Mouse (Mus musculus): Measurements from ENCODE around the gene Klhl36. TPM values are rescaled to one million over a fixed set of nuclear protein-coding genes. Genes with fewer than 3 reads are reported as not detected.
A peak's percentile ranks its signal among the peaks of the same experiment; 100 is the strongest.

Klhl36 gene
- total RNA-seq, 2 experiments from 2014 or later, result 1.3 to 1.4 TPM

DNA sequence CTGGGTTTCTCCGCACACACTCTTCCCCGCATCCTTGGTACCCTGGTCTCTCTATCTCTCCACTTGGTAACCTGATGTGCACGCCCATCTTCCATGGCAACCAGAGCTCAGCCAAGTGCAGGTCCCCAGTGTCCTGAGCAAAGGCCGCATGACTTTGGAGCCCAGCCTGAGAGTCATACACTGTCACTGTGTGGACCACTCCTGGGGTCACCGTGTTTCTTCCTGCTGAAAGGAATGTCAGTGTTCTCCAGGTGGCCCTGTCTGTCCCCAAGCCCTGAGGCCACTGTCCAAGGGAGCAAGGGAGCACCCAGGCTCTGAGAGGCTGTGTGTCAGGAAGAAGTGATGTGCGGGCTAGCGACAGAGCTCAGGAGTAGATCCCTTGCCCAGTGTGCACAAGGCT lies 21.2 kb downstream of the Klhl36 start:
- DNase-seq, result no peak

DNA sequence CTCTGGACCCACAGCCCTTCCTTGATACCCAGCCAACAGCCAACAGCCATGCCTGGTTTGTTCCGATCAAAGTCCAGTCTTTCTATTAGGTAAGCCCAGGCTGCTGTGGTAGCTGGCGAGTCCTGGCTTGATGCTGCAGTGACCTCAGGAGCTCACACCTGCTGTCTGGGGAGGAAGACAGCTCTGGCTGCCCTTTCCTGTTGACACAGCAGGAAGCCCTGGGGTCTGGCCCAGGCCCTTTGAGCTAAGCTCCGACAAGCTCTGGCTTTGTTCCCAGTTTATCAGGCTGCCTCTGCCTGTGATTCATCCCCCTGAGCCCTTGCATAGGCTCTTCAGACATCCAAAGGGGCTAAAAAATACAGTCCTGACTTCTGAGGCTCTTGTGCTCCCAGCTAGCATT lies 23.5 kb downstream of the Klhl36 start:
- DNase-seq, result peak; percentile 58

DNA sequence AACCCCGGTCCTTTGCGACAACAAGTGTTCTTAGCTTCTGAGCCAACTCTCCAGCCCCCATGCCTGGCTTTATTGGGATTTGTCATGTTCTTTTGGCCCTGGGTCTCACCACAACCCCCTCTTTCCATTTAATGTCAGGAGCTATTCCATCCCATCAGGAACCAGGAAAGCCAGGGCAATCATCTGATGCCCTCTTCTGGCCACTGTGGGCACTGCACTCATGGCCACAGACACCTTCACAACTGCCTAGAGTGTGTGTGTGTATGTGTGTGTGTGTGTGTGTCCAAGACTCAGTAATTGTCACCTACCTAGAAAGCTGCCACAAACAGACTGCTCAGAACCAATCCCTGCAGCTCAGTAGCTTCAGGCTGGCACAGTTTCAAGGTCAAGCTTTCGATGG lies 25.1 kb downstream of the Klhl36 start:
- no peak for DNase-seq

DNA sequence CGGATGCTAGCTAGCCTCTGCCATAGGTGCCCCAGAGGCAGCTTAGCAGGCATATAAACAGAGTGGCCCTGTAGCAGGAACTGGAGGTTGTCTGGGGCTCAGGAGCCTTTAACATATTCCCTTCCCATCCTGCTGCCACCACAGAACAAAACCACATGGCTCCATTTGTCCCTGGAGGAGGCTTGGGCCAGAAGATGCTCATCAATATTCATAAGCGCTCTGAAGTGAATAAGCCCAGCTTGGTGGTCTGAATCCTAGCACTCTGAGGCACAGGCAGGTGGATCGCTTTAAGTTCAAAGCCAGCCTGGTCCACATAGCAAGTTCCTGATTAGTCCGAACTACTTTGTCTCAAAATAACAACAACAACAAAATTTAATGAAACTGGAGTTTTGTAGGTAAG lies 25.9 kb downstream of the Klhl36 start:
- no peak for DNase-seq

DNA sequence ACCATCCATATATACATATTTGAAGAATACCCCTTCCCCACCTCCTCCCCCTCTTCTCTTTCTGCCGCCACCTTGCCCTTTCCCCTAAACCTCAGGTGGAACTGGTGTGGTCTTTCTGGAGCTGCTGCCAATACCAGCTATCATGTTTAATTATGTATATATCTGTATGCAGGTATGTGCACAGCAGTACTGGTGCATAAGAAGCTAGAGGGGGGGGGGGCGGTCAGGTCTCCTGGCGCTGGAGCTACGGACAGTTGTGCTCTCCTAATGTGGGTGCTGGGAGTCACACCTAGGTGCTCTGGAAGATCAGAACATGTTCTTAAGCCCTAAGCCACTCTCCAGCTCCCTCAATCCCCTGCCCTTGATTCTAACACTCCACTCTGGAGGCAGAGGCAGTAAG lies 35.0 kb downstream of the Klhl36 start:
- DNase-seq, result no peak

DNA sequence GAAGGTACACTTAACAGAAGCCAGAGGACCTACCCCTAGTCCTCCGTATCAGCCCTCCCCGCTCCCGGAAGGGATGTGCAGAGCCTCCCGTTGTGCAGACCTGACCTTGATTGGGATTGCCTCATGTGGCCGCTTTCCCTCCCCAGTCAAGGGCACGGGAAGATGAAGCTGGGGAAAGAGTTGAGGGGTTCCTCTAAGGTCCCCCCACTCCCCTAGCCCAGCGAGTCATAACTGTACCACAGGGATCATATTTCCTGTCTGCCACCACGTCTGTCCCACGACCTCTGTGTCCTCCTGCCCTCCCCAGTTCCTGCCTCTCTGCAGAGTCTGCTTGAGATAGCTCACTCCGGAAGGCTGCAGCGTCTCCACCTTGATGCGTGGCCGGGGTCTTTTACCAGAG lies 35.9 kb downstream of the Klhl36 start:
- DNase-seq, result no peak

DNA sequence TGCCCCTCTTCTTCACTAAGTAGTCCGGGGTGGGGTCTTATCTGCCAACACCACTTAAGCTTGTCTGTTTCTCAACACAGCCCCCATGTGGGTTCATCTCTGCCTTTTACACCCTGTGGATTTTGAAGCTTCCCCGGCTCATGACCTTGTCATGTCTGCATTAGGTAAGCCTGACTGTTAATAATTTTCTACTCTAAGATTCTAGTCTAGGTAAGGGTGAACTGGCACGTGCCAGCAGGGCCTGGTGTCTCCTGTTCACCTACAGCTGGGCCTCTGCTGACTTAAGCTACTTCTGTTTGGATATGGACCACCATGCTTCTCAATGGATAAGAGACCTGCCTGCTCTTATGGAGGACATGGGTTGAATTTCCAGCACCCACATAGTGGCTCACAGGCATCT lies 39.3 kb downstream of the Klhl36 start:
- no peak for DNase-seq

DNA sequence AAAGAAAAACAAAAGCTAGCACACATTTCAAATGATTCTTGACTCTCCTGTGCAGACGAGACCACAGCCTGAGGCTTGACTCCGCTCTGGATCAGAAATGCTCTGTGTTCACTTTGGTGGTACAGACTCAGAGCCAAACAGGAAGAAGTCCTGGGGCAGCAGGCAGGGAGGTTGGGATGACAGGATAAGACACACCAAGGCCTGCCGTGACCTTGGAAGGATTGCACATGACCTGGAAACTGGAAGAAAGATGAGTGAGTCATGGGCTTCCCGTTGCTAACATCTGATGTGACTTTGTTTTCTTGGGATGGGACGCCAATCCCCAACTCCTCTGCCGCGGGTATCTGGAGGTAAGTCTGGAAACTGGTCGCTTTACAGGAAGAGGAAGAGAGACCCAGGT lies 39.9 kb downstream of the Klhl36 start:
- DNase-seq, result no peak

DNA sequence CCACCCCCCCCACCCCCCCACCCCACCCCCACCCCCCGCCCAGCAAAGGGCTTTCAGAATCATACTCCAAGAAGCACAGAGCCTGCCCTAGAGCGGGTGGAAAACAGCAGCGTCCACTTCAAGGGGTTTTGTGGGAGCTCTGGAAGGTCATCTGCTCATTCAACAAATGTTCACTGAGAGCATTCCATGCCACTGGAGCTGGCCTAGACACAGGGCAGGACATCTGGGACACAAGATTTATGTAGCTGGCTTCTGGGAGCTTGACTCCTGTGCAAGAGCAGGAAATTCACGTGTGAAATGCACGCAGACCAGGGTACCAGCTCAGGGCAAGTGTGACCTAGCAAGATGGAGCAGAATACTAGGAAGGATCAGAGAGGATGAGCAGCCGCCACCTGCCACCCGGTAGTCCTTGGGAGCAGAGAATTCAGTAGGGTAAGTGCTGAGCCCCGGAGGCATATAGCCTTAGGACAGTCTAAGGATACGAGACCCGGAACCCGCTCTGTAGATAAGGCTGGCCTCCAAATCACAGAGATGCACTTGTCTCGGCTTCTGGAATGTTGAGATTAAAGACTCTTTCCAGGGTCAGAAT lies 42.4 kb downstream of the Klhl36 start:
- DNase-seq, result no peak

DNA sequence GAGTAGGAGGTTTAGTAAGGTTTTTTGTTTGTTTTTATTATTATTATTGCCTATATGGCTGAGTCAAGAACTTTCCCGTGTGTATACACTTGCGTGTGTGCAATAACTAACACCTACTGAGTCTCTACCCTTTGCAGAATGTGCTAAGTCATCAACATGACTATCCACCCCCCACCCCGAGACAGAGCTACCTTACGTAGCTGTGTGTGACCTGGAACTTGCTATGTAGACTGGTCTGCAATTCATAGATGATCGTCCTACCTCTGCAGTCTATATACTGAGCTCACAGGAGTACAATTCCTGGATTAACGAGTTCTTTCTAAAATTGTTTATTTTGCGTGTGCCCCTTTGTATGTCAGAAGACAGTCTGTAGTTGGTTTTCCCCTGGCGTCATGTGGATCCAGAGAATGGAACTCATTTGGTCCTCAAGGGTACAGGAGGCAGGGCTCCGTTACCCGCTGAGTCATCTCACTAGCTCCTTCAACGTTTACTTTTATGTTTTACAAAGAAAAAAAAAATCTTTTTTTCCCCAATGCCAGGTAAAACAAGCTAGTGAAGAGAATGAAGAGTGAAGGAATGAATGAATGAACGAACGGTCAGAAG lies 48.0 kb downstream of the Klhl36 start, which contains the start of gene Usp10:
Usp10 (plus strand) TSS at position 417 of the 603 bp plus-strand sequence.
- no peak for DNase-seq

DNA sequence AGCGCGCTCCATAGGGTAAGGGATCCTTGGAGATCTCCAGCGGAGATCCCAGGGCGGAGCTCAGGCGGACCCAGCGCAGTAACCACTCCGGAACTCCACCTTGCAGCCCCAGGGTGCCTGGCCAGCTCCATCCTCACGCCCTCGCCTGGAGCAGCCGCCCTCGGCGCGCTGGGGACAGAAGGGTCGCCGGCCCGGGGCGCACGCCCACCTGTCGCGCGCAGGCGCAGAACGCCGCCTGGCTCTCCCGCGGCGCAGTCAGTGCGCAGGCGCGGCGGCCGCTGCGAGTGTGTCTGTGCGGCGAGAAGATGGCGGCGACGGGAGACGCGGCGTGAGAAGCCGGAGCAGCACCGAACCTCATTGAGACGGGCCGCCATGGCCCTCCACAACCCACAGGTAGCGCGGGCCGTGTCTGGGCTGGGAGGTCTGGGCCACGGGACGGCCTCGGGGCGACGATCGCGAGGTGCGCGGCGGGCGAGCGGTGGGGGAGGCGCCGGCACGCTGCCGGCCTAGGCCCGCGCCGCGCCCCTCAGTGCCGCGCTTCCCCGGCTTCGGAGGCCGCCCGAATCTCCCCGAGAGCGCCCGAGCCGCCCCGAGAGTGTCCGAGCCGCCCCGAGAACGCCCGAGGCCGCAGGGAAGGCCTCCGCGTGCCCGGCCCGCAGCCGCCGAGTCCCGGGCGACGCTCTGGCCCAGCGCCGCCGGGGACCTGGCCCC lies 48.6 kb downstream of the Klhl36 start, which contains the start of gene Gm20388:
Gm20388 (plus strand) TSS at position 295 of the 711 bp plus-strand sequence.
- DNase-seq, result peak; percentile 91

DNA sequence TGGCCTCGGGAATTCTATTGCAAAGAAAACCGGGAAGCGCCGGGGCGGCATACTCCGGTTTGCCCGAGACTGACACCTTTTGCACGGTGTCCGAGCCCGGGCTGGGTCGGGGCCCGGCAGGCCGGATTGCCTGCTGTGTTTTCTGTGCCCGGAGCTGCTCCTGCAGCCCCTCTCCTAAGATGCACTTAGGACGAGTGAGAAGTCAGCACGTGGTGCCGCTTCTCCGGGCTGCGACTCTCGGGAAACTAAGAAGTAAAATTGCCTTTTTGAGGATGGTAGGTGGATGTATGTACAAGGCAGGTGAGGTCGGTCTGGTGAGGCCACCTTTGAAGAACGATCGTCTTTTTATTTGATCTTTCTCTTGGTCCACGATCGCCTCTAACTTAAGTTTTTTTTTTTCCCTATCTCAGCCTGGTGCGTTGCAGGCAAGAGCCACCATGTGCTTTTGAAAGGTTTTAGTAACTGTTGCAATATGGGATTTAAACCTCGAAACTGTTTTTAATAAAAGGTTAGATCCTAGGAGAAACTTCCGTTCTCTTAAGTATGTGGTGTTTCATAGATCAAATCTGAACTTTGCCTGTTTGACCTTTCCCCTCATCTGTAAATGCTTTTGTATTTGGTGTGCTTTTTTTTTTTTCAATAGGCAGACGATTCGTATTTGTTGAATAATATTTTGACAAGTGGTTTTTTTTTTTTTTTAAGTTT lies 49.3 kb downstream of the Klhl36 start:
- no peak for DNase-seq

DNA sequence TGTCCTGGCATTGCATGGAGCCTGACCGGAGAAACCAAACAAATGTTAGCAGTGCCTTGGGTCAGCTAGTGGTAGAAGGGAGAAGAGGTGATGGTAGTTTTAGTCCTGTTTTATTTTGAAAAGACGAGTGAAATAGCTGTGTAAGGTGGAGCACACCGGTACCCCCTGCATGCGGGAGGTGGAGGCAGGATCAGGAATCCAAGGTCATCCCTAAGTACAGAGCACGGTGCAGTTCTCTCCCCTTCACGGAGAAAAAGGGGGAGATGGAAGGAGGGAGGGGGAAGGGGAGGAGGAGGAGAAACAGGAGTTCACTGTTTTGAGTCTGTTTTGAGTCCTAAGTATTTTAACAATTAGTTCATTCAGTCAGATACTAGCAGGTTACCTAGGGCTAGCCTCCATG lies 50.6 kb downstream of the Klhl36 start:
- no peak for DNase-seq

DNA sequence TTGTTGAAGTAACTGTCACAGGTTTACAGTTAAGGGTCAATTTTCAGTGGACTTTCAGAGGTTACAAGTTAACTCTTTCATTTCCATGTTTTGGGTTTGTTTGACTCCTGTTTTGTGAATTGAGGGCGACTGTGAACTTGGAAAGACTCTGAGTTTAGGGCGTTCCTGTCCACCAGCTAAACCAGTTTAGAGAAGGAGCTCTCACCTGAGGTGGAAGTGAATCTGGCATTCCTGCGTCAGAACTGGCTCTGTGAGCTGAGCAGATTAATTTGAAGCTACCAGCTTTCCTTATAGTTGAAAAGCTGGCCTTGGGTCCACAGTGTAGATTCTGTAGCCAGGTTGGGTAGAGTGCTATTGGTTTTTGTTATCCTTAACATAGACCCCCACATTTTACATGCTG lies 51.1 kb downstream of the Klhl36 start:
- no peak for DNase-seq

DNA sequence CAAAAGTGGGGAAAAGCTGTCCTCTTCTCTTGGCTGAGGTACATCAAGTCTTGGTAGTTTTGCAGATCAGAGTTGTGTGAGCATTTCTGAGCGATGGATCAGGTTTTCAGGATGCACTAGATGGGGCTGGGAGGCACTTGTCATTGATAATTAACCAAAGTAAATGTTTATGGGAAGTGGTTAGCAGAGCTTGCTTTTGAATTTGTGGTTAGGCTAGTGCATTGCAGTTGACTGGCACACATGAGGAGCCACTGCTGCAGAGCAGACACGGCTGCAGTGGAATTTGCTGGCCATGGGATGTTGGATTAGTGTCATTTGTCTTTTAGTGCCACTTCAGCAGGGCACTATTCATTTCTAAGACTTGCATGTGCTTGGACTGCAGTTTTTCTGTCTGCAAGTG lies 52.1 kb downstream of the Klhl36 start:
- no peak for DNase-seq

DNA sequence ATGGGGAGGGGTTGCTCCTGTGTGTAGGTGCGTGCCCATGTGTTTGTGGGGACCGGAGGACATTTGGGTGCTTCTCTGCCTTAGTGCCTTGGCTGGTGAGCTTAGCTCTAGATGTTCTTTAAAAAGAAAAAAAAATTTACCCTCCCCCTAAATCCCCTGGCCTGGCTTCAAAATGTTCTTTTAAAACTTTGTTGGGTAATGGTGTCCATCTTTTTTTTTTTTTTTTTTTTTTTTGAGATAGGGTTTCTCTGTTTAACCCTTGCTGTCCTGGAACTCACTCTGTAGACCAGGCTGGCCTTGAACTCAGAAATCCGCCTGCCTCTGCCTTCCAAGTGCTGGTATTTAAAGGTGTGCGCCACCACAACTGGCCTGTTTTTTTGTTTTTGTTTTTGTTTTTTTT lies 53.2 kb downstream of the Klhl36 start:
- no peak for DNase-seq

DNA sequence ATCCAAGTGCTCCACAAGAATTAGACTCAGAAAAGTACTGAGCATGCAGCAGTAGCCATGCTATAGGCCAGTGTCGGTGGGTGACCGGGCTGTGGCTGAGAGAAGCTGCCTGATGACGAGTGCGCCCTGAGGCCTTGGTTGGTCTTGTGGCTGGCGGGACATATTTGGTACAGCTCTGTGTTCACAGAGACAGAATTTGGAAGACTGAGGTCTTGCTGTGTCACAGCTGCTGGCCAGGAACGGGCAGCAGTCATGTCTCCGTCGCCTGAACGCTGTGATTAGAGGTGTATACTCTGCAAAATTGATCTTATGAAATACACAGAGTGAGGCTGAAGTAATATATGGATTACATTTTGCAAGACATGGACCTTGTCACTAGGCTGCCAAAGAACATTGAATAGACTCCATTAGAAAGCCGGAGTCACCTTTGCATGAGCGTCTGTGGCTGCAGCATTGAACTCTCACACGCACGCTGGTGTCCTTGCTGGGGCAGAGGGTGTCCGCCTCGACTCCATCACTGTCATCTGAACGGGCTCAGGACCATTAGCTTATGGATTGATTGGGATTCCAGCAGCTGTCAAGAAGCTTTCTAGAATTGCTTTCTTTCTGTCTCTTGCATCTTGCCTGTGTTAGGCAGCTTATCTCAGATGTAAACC lies 54.3 kb downstream of the Klhl36 start:
- DNase-seq, result no peak

DNA sequence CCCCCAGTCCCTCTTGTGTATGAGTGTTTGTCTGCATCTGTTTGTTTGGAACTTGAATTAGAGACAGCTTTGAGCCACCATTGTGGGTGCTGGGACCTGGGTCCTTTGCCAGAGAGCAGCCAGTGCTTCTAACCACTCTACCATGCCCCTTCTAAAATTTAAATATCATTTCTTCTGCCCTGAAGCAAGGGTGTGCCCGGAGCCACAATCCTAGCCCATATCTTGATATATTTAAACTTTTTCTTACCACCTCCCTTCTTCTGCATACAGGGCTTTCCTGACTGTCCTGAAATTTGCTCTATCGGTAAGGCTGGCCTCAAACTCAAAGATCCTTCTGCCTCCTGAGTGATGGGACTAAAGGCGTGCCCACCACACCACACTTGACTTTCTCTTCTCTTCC lies 55.3 kb downstream of the Klhl36 start:
- no peak for DNase-seq

DNA sequence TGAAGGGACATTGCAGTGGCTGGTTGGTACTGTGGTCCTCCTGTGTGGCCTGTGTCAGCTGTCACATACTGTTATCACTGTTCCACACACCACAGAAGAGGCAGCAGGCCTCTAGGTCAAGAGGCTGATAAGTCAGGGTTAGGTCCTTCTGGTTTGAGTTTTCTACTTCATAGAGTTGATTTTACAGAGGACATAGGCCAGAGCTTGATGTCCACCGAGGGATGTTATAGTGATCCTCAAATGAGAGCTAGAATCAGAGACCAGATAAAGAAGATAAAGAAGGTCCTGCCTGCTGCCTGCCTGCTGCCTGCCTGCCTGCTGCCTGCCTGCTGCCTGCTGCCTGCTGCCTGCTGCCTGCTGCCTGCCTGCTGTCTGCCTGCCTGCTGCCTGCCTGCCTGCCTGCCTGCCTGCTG lies 56.1 kb downstream of the Klhl36 start:
- no peak for DNase-seq

DNA sequence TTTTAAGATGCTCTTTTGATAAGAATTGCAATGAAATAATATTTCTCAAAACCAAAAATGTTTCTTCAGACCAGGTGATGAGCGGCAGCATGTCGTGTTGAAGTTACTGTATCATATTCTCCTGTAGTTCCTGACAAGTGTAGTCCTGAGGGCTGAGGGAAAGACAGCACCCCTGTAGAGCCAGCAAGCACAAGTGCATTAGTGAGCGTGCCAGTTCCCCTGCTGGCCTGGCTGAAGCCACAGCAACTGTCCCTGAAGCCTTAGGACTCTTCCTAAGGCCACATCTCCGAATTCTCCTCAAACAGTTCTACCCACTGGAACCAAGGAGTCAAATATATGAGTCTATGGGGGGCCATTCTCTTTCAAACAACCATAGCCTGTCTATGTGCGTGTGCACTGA lies 61.2 kb downstream of the Klhl36 start:
- DNase-seq, result no peak

DNA sequence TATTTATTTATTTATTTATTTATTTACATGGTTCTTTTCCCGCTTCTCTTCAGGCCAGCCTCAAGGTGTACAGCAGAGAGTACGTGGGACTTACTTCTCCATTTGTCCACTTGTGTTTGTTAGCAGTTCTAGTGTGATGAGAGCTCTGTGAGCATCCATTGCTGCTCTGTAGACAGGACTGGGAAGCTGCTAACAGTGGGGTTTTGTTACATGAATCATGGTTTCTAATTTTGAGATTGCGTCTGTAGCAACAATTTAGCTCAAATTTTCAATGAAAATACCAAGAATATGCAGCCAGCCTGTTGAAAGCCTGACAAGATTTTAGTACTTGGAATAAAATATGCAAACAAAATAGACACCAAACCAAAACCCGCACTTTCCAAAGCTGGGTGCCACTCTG lies 63.4 kb downstream of the Klhl36 start:
- no peak for DNase-seq

DNA sequence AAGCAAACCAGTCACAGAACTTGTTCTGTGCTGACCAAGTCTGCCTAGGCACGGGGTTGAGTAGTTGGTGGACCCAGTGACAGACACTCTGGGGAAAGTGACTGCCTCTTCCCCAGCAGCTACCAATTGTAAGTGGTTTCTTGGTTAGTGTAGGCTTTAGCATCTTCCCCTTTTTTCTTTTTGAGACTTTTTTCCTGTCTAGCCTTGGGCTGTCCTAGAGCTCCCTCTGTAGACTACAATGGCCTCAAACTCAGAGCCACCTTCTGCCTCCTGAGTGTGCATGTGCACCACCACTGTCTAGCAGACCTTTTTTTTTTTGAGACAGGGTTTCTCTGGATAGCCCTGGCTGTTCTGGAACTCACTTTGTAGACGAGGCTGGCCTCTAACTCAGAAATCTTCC lies 64.4 kb downstream of the Klhl36 start:
- no peak for DNase-seq

Measured in gastrocnemius, postnatal 25 days (tissue).